Mouse (Mus musculus) hindbrain, embryonic 13.5 days (tissue): ENCODE measurements around the gene Cnpy3. TPM values are rescaled to one million over a fixed set of nuclear protein-coding genes. Genes with fewer than 3 reads are reported as not detected.

Experiments used
- ATAC-seq: fragments of 200-750 bp; cut with Nextera tagmentation; 2 replicates; pipeline ENCODE4 v1.8.0; 2017; ENCODE audit warnings: moderate TSS enrichment; ENCODE audit not compliant: low FRiP score
- H3K27ac ChIP-seq: fragments of 300-500 bp; sonication (generic); 2 replicates; pipeline ENCODE4 v1.5.1; 2015; ENCODE audit warnings: inconsistent platforms, mild to moderate bottlenecking, moderate library complexity
- H3K27me3 ChIP-seq: fragments of 300-500 bp; sonication (generic); 2 replicates; pipeline ENCODE4 v1.6.1; 2015; ENCODE audit warnings: mild to moderate bottlenecking, inconsistent platforms
- H3K36me3 ChIP-seq: fragments of 300-500 bp; sonication (generic); 2 replicates; pipeline ENCODE4 v1.6.1; 2015; ENCODE audit warnings: mild to moderate bottlenecking, inconsistent platforms
- H3K4me1 ChIP-seq: fragments of 300-500 bp; sonication (generic); replicated peaks from 2 replicates; pipeline ENCODE4 v1.6.1; 2015; ENCODE audit warnings: inconsistent platforms
- H3K4me2 ChIP-seq: fragments of 300-500 bp; sonication (generic); 2 replicates; pipeline ENCODE4 v1.6.1; 2015; ENCODE audit warnings: inconsistent platforms, mild to moderate bottlenecking, moderate library complexity
- H3K4me3 ChIP-seq: fragments of 300-500 bp; sonication (generic); 2 replicates; pipeline ENCODE4 v1.5.1; 2015; ENCODE audit warnings: mild to moderate bottlenecking, inconsistent platforms
- H3K9ac ChIP-seq: fragments of 300-500 bp; sonication (generic); 2 replicates; pipeline ENCODE4 v1.6.1; 2015; ENCODE audit warnings: mild to moderate bottlenecking, inconsistent platforms
- H3K9me3 ChIP-seq: fragments of 300-500 bp; sonication (generic); 2 replicates; pipeline ENCODE4 v1.6.1; 2016; ENCODE audit warnings: inconsistent platforms
- WGBS: fragments of 180-500 bp; shearing (Covaris S2); methylation state at CpG from one replicate; pipeline ENCODE4 v1.1.7; 2015; 5-methylcytosine and 5-hydroxymethylcytosine counted together
- polyA plus RNA-seq: library from polyadenylated mRNA; unstranded; fragments of >200 nt; fragmentation: Nextera tagmentation; extraction: Ambion mirVana; gene quantifications from 2 replicates; pipeline ENCODE4 v1.2.1, GENCODE M21; 2015

Gene Cnpy3
- polyA plus RNA-seq, 1 experiment from 2014 or later: 67.1 TPM

- Histone ChIP-seq H3K36me3 (peaks cover 39% of the 10 kb centered on the region), H3K9me3 (no peaks in the 10 kb centered on the region), H3K9ac (no peak overlapping the region), H3K4me1 (no peaks in the 10 kb centered on the region), H3K27me3 (no peaks in the 10 kb centered on the region), H3K4me2 (no peak overlapping the region), H3K4me3 (no peak overlapping the region), H3K27ac (no peak overlapping the region)
- no peak for ATAC-seq
- WGBS: 98% methylated on average over 12 of the region's 12 CpGs
Observed at GRCm38 (mm10) chr17:46690665-46691064, 61.3 kb downstream of the Cnpy3 start.

GRCm38 (mm10) chr17:46685913-46686312 is 66.1 kb downstream of the Cnpy3 start:
- no peak overlapping the region for H3K27ac ChIP-seq
- no peak overlapping the region for H3K4me2 ChIP-seq
- 93% methylated on average over 6 of the region's 6 CpGs for WGBS
- H3K9me3 ChIP-seq: no peaks in the 10 kb centered on the region
- peaks cover 13% of the 10 kb centered on the region for H3K4me1 ChIP-seq
- H3K36me3 ChIP-seq: peaks cover 63% of the 10 kb centered on the region
- H3K9ac ChIP-seq: no peak overlapping the region
- H3K4me3 ChIP-seq: no peak overlapping the region
- no peaks in the 10 kb centered on the region for H3K27me3 ChIP-seq
- no peak for ATAC-seq

Other genes with a start within 250 kb of the Cnpy3 start
- 17.1 and 21.6 TPM in 2 replicates for gene Cul9, start 205.8 kb downstream of the Cnpy3 start, polyA plus RNA-seq
- gene Srf, start 196.0 kb downstream of the Cnpy3 start, polyA plus RNA-seq: 4.6 and 4.8 TPM in 2 replicates
- 39.9 and 40.7 TPM in 2 replicates for gene Ptk7, start 122.7 kb downstream of the Cnpy3 start, polyA plus RNA-seq
- gene Klc4, start 106.2 kb downstream of the Cnpy3 start, polyA plus RNA-seq: 45.1 and 45.9 TPM in 2 replicates
- 73.5 and 75.6 TPM in 2 replicates for gene Mrpl2, start 106.0 kb downstream of the Cnpy3 start, polyA plus RNA-seq
- gene Cul7, start 101.9 kb downstream of the Cnpy3 start, polyA plus RNA-seq: 40.0 and 41.2 TPM in 2 replicates
- gene Rrp36, start 77.9 kb downstream of the Cnpy3 start, polyA plus RNA-seq: 52.3 and 56.2 TPM in 2 replicates
- gene Mea1, start 73.4 kb downstream of the Cnpy3 start, polyA plus RNA-seq: 257 and 261 TPM in 2 replicates
- 162 and 164 TPM in 2 replicates for gene Klhdc3, start 71.3 kb downstream of the Cnpy3 start, polyA plus RNA-seq
- gene Ppp2r5d, start 47.1 kb downstream of the Cnpy3 start, polyA plus RNA-seq: 78.2 and 79.7 TPM in 2 replicates
- gene Pex6, start 40.8 kb downstream of the Cnpy3 start, polyA plus RNA-seq: 24.4 and 24.7 TPM in 2 replicates
- 0.90 and 1.5 TPM in 2 replicates for gene Gnmt, start 23.0 kb downstream of the Cnpy3 start, polyA plus RNA-seq
- gene Ptcra, start 11.5 kb upstream of the Cnpy3 start, polyA plus RNA-seq: 0.26 and 0.40 TPM in 2 replicates
- gene 2310039H08Rik, start 20.4 kb upstream of the Cnpy3 start, polyA plus RNA-seq: 49.4 and 58.4 TPM in 2 replicates
- 92.8 and 113 TPM in 2 replicates for gene Rpl7l1, start 30.5 kb upstream of the Cnpy3 start, polyA plus RNA-seq
- gene Bicral, start 106.3 kb upstream of the Cnpy3 start, polyA plus RNA-seq: 5.9 and 7.8 TPM in 2 replicates
- gene Tbcc, start 138.5 kb upstream of the Cnpy3 start, polyA plus RNA-seq: 58.7 and 63.7 TPM in 2 replicates
- not detected in 2 replicates for gene Prph2, start 158.2 kb upstream of the Cnpy3 start, polyA plus RNA-seq